ENCODE assay signal across 8 mouse cellular contexts in the genomic region with DNA sequence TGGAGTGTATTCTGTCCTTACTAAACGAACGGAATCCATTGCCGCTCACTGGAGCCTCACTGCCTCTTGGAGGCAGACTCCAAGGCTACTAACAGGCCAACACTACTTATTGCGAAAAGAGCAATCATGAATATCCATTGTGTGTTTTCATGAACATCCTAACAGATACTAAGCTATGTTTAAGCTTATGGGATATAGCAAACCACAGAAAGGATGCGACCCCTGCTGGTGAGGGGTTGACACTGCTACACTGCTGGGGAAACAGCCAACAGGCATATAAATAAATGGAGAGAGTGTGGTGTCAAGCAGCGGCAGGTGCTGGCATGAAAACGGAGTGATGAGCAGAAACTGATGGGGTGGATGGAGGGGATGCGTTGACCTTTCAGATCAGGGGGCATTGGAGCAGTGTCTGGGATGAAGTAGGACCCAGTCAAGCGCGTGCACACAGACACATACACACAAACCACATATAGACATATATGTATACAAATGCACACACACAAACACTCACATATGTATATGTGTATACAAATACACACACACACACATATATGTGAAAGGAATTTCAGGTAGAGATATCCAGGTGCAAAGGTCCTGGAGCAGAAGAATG. TPM values are rescaled to one million over a fixed set of nuclear protein-coding genes. Genes with fewer than 3 reads are reported as not detected.
DNase-seq lines count a peak whose midpoint lies in the region; ATAC-seq and TF ChIP-seq lines count a peak whose summit lies in the region.

No protein-coding gene starts in this region.

- peak; percentile 68 for DNase-seq in ES-E14 (ENCODE audit: low read depth, low spot score)
- peak; percentile 74 for DNase-seq in adrenal gland, postnatal 10 days
- DNase-seq in embryo, embryonic 11.5 days (ENCODE audit: low read depth, low spot score), result peak; percentile 64
- DNase-seq in kidney, postnatal 10 days, result peak; percentile 75
- DNase-seq in lung, postnatal 0 days (ENCODE audit: low spot score), result peak; percentile 76
- DNase-seq in retina, embryonic 14.5 days (ENCODE audit: low spot score), result peak; percentile 84
- peak; percentile 55 for DNase-seq in yolk sac, embryonic 10.5 days (ENCODE audit: low spot score)

- peak overlapping the region in 1 of 2 experiments; percentile 31; a peak in 1 of 4 replicates for H3K4me3 ChIP-seq in ES-E14 (ENCODE audit: insufficient read depth in 1 of 2, low read depth in 1 of 2, low read length in 2 of 2, poor library complexity in 1 of 2, severe bottlenecking in 1 of 2)
- H3K4me3 ChIP-seq in heart, embryonic 14.5 days (ENCODE audit: control insufficient read depth in 1 of 2, insufficient read depth in 1 of 2, low read depth in 1 of 2, low read length in 2 of 2), result no peak overlapping the region
- H3K4me3 ChIP-seq in lung, postnatal 0 days (ENCODE audit: low read depth, low read length), result no peak overlapping the region

- no peaks in the 10 kb centered on the region for H3K27me3 ChIP-seq in heart, embryonic 14.5 days (ENCODE audit: control insufficient read depth, insufficient read depth, low read length)
- no peaks in the 10 kb centered on the region for H3K27me3 ChIP-seq in lung, postnatal 0 days (replicated peaks; ENCODE audit: insufficient read depth, low read length)

- ATAC-seq in heart, embryonic 14.5 days (ENCODE audit: insufficient number of reproducible peaks, insufficient read depth, low FRiP score, low read depth), result no peak
- ATAC-seq in lung, postnatal 0 days, result no peak

- peaks cover 0 to 17% of the 10 kb centered on the region in 2 experiments; a peak in 2 of 4 replicates for H3K4me1 ChIP-seq in ES-E14 (ENCODE audit: control insufficient read depth in 2 of 2, insufficient read depth in 2 of 2, low read length in 2 of 2, poor library complexity in 1 of 2)
- H3K4me1 ChIP-seq in heart, embryonic 14.5 days (ENCODE audit: control insufficient read depth in 2 of 2, insufficient read depth in 2 of 2, low read length in 2 of 2), result peaks cover 17 to 30% of the 10 kb centered on the region in 2 experiments
- peaks cover 3% of the 10 kb centered on the region; the same call in 1 of the 2 replicates for H3K4me1 ChIP-seq in lung, postnatal 0 days (ENCODE audit: insufficient read depth, low read depth, low read length)

- TF ChIP-seq EP300 in lung, postnatal 0 days (IDR thresholded peaks at IDR 0.05), result no peak

- H3K4me2 ChIP-seq in heart, embryonic 14.5 days (ENCODE audit: low read length), result peak overlapping the region; percentile 70; the same call in 1 of the 2 replicates
- H3K4me2 ChIP-seq in lung, postnatal 0 days (replicated peaks; ENCODE audit: low read depth, low read length), result peak overlapping the region; percentile 63; the same call in 1 of the 2 replicates

- WGBS in heart, embryonic 14.5 days, result 58% methylated on average over 10 of the region's 10 CpGs
- WGBS in lung, postnatal 0 days, result 59% methylated on average over 10 of the region's 10 CpGs

- TF ChIP-seq CTCF in lung, postnatal 0 days (IDR thresholded peaks at IDR 0.05), result peak; percentile 97

- H3K27ac ChIP-seq in ES-E14 (ENCODE audit: insufficient read depth, low read depth, low read length, poor library complexity, severe bottlenecking), result no peak overlapping the region
- H3K27ac ChIP-seq in heart, embryonic 14.5 days (replicated peaks in 1 of 2; ENCODE audit: control insufficient read depth in 1 of 2, insufficient read depth in 1 of 2, low read depth in 2 of 2, low read length in 2 of 2), result 0 out of 4 replicates have a peak overlapping the region, but pooled peaks of 1 of the 2 experiments have one; percentile 33
- H3K27ac ChIP-seq in lung, postnatal 0 days (ENCODE audit: low read length), result 0 out of 2 replicates have a peak overlapping the region, but pooled peaks have one; percentile 54

- no peak overlapping the region for H3K9ac ChIP-seq in ES-E14 (ENCODE audit: insufficient read depth, low read depth, low read length, poor library complexity, severe bottlenecking)
- no peak overlapping the region for H3K9ac ChIP-seq in heart, embryonic 14.5 days (ENCODE audit: low read length)
- no peak overlapping the region for H3K9ac ChIP-seq in lung, postnatal 0 days (replicated peaks; ENCODE audit: low read depth)

- no peaks in the 10 kb centered on the region for H3K9me3 ChIP-seq in ES-E14 (ENCODE audit: control insufficient read depth, insufficient read depth, low read depth, low read length)
- no peaks in the 10 kb centered on the region for H3K9me3 ChIP-seq in heart, embryonic 14.5 days (ENCODE audit: control insufficient read depth, low read length)
- H3K9me3 ChIP-seq in lung, postnatal 0 days (ENCODE audit: low read length), result no peaks in the 10 kb centered on the region

- in situ Hi-C loops in ES-E14 (cut with MboI; ENCODE audit: low sequenced_read_pairs in 2 of 2, unreplicated experiment in 2 of 2), result no loop called here

- H3K36me3 ChIP-seq in ES-E14 (ENCODE audit: control insufficient read depth, insufficient read depth, low read length, poor library complexity, severe bottlenecking), result no peaks in the 10 kb centered on the region
- H3K36me3 ChIP-seq in heart, embryonic 14.5 days (ENCODE audit: control insufficient read depth, insufficient read depth, low read length), result no peaks in the 10 kb centered on the region
- H3K36me3 ChIP-seq in lung, postnatal 0 days (ENCODE audit: insufficient read depth, low read length), result no peaks in the 10 kb centered on the region

TF ChIP-seq in ES-E14, 5 proteins besides CTCF, POLR2A, EP300 and RAD21:
- TF ChIP-seq CHD2 (IDR thresholded peaks at IDR 0.05; ENCODE audit: low read depth, low read length) (no peak), ZC3H11A (IDR thresholded peaks at IDR 0.05; ENCODE audit: borderline replicate concordance, low read depth, low read length) (peak; percentile 53), HCFC1 (IDR thresholded peaks at IDR 0.05; ENCODE audit: borderline replicate concordance, insufficient read depth, low read length) (no peak)

RNA-seq across cellular contexts. Expression of gene Aox1, which starts 1.5 kb away (rescaled TPM):
- total RNA-seq in ES-E14 (2012; rRNA removed), result 0.74 and 1.0 TPM in 2 replicates
- 10 to 100 TPM; 19.2 to 26.3 TPM for total RNA-seq in adrenal gland, postnatal 10 days (2021)
- polyA plus RNA-seq in heart, embryonic 14.5 days (2014; fragmentation: Nextera tagmentation; extraction: Ambion mirVana), result 0.89 and 0.98 TPM in 2 replicates
- polyA plus RNA-seq in lung, postnatal 0 days (2015; fragmentation: Nextera tagmentation; extraction: Ambion mirVana), result 1.8 and 2.4 TPM in 2 replicates

RNA-seq across cellular contexts. Expression of gene Kctd18, which starts 12.5 kb away (rescaled TPM):
- 12.4 and 13.5 TPM in 2 replicates for total RNA-seq in ES-E14 (2012; rRNA removed)
- 10 to 100 TPM; 14.4 to 15.8 TPM for total RNA-seq in adrenal gland, postnatal 10 days (2021)
- 11.1 and 11.3 TPM in 2 replicates for polyA plus RNA-seq in heart, embryonic 14.5 days (2014; fragmentation: Nextera tagmentation; extraction: Ambion mirVana)
- 12.9 and 13.6 TPM in 2 replicates for polyA plus RNA-seq in lung, postnatal 0 days (2015; fragmentation: Nextera tagmentation; extraction: Ambion mirVana)

RNA-seq across cellular contexts. Expression of gene Sgo2a, which starts 35.5 kb away (rescaled TPM):
- total RNA-seq in ES-E14 (2012; rRNA removed), result 29.6 and 30.5 TPM in 2 replicates
- total RNA-seq in adrenal gland, postnatal 10 days (2021), result 1 to 10 TPM; 4.8 to 6.0 TPM
- 18.1 and 18.8 TPM in 2 replicates for polyA plus RNA-seq in heart, embryonic 14.5 days (2014; fragmentation: Nextera tagmentation; extraction: Ambion mirVana)
- polyA plus RNA-seq in lung, postnatal 0 days (2015; fragmentation: Nextera tagmentation; extraction: Ambion mirVana), result 1.3 and 1.9 TPM in 2 replicates
